9 mouse cellular contexts compared by ENCODE assay signal in the genomic region with DNA sequence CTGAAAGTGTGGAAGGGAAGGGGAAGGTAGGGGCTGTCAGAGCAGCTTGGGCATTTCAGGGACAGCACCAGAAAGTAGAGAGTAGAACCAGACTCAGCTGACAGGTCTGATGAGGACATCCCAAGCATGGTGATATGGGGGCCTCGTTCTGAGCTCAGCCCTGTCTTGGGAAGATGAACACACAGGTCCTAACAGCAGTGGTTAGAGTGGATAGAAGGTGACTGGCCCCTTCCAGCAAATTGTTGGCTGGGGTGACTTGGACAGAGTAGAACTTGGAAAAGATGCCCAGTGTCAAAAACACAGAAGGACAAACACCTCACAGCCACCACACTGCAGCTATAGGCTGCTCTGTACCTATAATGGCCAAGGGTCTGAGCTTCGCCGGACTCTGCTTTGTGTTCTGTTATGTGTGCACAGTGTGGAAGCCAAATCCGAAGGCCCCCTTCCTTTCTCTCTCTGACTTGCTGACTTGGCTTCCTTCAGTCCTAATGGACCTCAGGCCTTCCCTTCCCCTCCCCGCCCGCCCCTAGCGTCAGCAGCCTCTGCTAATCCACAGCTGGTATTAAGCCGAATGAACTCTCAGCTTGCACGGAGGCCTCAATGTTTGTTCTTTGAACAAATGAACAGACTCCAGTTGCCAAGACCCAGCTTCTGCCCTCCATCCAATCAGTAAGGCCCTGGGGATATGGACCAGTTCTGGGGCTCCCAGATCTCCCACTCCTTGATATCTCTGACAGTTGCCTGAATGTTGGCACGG. TPM values are rescaled to one million over a fixed set of nuclear protein-coding genes. Genes with fewer than 3 reads are reported as not detected.
DNase-seq lines count a peak whose midpoint lies in the region; ATAC-seq and TF ChIP-seq lines count a peak whose summit lies in the region.
"Had no signal": no experiment of that assay in that cellular context is flagged by ENCODE, and none has a peak within 500 bp of the region (broad histone marks: within the 10 kb centered on the region; RNA-seq: fewer than 3 reads in every experiment).

No protein-coding gene starts in this region.

- no peak overlapping the region for H3K4me3 ChIP-seq in lung, embryonic 16.5 days (ENCODE audit: low read length)
- no peak overlapping the region for H3K4me3 ChIP-seq in heart, embryonic 16.5 days (ENCODE audit: low read length)
- H3K4me3 ChIP-seq in limb, embryonic 14.5 days (replicated peaks; ENCODE audit: low read length), result no peak overlapping the region
- H3K4me3 ChIP-seq in stomach, postnatal 0 days (ENCODE audit: low read depth, low read length), result no peak overlapping the region
- H3K4me3 ChIP-seq in layer of hippocampus, adult 2 months, result no peak overlapping the region

- H3K4me2 ChIP-seq in lung, embryonic 16.5 days (ENCODE audit: low read depth, low read length), result no peak overlapping the region
- H3K4me2 ChIP-seq in heart, embryonic 16.5 days (ENCODE audit: low read depth, low read length), result no peak overlapping the region
- no peak overlapping the region for H3K4me2 ChIP-seq in limb, embryonic 14.5 days (replicated peaks; ENCODE audit: low read depth, low read length, severe bottlenecking)
- H3K4me2 ChIP-seq in stomach, postnatal 0 days (replicated peaks; ENCODE audit: low read depth), result no peak overlapping the region

- no peaks in the 10 kb centered on the region for H3K36me3 ChIP-seq in lung, embryonic 16.5 days (ENCODE audit: control insufficient read depth, insufficient read depth, low read length)
- H3K36me3 ChIP-seq in heart, embryonic 16.5 days (ENCODE audit: control insufficient read depth, insufficient read depth), result no peaks in the 10 kb centered on the region
- H3K36me3 ChIP-seq in limb, embryonic 14.5 days (ENCODE audit: control insufficient read depth, insufficient read depth, low read length), result no peaks in the 10 kb centered on the region
- no peaks in the 10 kb centered on the region for H3K36me3 ChIP-seq in stomach, postnatal 0 days (ENCODE audit: control insufficient read depth, insufficient read depth, low read length)

- H3K27me3 ChIP-seq in lung, embryonic 16.5 days (ENCODE audit: control insufficient read depth, insufficient read depth, low read depth, low read length), result no peaks in the 10 kb centered on the region
- no peaks in the 10 kb centered on the region for H3K27me3 ChIP-seq in heart, embryonic 16.5 days (ENCODE audit: control insufficient read depth, insufficient read depth, low read length)
- H3K27me3 ChIP-seq in limb, embryonic 14.5 days (ENCODE audit: control insufficient read depth, insufficient read depth, low read length), result no peaks in the 10 kb centered on the region
- no peaks in the 10 kb centered on the region for H3K27me3 ChIP-seq in stomach, postnatal 0 days (ENCODE audit: control insufficient read depth, insufficient read depth, low read length)
- H3K27me3 ChIP-seq: Patski had no signal

- peaks cover 23% of the 10 kb centered on the region for H3K4me1 ChIP-seq in lung, embryonic 16.5 days (replicated peaks; ENCODE audit: control insufficient read depth, insufficient read depth, low read length)
- peaks cover 19% of the 10 kb centered on the region for H3K4me1 ChIP-seq in heart, embryonic 16.5 days (ENCODE audit: control insufficient read depth, insufficient read depth, low read length)
- H3K4me1 ChIP-seq in limb, embryonic 14.5 days (ENCODE audit: control insufficient read depth, insufficient read depth, low read length), result peaks cover 11% of the 10 kb centered on the region
- H3K4me1 ChIP-seq in stomach, postnatal 0 days (replicated peaks; ENCODE audit: control insufficient read depth, insufficient read depth), result peaks cover 4% of the 10 kb centered on the region; the same call in 1 of the 2 replicates

- TF ChIP-seq CTCF in stomach, postnatal 0 days (IDR thresholded peaks at IDR 0.05; ENCODE audit: low read depth), result peak; percentile 28
- no peak for TF ChIP-seq CTCF in layer of hippocampus, adult 2 months (conservative IDR thresholded peaks at IDR 0.05)

- no peak for TF ChIP-seq POLR2A in limb, embryonic 14.5 days (IDR thresholded peaks at IDR 0.05; ENCODE audit: borderline replicate concordance, extremely low read depth, insufficient read depth, insufficient read length)

- peak overlapping the region; percentile 58 for H3K27ac ChIP-seq in lung, embryonic 16.5 days (ENCODE audit: low read length)
- H3K27ac ChIP-seq in heart, embryonic 16.5 days (ENCODE audit: low read length), result peak overlapping the region; percentile 14
- H3K27ac ChIP-seq in limb, embryonic 14.5 days (replicated peaks; ENCODE audit: low read depth, low read length), result no peak overlapping the region
- peak overlapping the region; percentile 82 for H3K27ac ChIP-seq in stomach, postnatal 0 days (replicated peaks)
- H3K27ac ChIP-seq in layer of hippocampus, adult 2 months, result no peak overlapping the region
- H3K27ac ChIP-seq: macrophage had no signal

- no peak overlapping the region for H3K9ac ChIP-seq in lung, embryonic 16.5 days (ENCODE audit: low read length)
- H3K9ac ChIP-seq in heart, embryonic 16.5 days (ENCODE audit: low read length), result no peak overlapping the region
- no peak overlapping the region for H3K9ac ChIP-seq in limb, embryonic 14.5 days (ENCODE audit: low read depth, low read length, severe bottlenecking)
- no peak overlapping the region for H3K9ac ChIP-seq in stomach, postnatal 0 days (ENCODE audit: low read length)

- WGBS in lung, embryonic 16.5 days, result 34% methylated on average over 10 of the region's 10 CpGs
- 50% methylated on average over 10 of the region's 10 CpGs for WGBS in heart, embryonic 16.5 days
- WGBS in limb, embryonic 14.5 days, result 42% methylated on average over 10 of the region's 10 CpGs
- WGBS in stomach, postnatal 0 days, result 16% methylated on average over 9 of the region's 10 CpGs

- no peaks in the 10 kb centered on the region for H3K9me3 ChIP-seq in lung, embryonic 16.5 days (ENCODE audit: control insufficient read depth, low read length)
- H3K9me3 ChIP-seq in heart, embryonic 16.5 days (replicated peaks; ENCODE audit: control insufficient read depth, low read length), result no peaks in the 10 kb centered on the region
- no peaks in the 10 kb centered on the region for H3K9me3 ChIP-seq in limb, embryonic 14.5 days (ENCODE audit: control insufficient read depth, low read length)
- H3K9me3 ChIP-seq in stomach, postnatal 0 days (ENCODE audit: control insufficient read depth, low read length), result no peaks in the 10 kb centered on the region

- DNase-seq in lung, postnatal 25 days (ENCODE audit: low spot score), result no peak
- no peak for DNase-seq in limb, embryonic 14.5 days (ENCODE audit: low spot score)
- DNase-seq in stomach, postnatal 0 days (ENCODE audit: low spot score), result peak; percentile 47
- DNase-seq in layer of hippocampus, adult 2 months (ENCODE audit: low spot score in 2 of 2), result no peak

- ATAC-seq in lung, embryonic 16.5 days (ENCODE audit: low read depth), result peak; percentile 73
- ATAC-seq in heart, embryonic 16.5 days (replicated peaks; ENCODE audit: extremely low read depth, insufficient read depth, low FRiP score), result no peak
- ATAC-seq in limb, embryonic 14.5 days (ENCODE audit: low FRiP score, low read depth), result peak; percentile 10; the same call in 1 of the 2 replicates
- ATAC-seq in stomach, postnatal 0 days (ENCODE audit: low FRiP score, low TSS enrichment), result peak; percentile 61
- no peak for ATAC-seq in erythroid progenitor cell, adult 5-6 weeks (replicated peaks; ENCODE audit: low FRiP score, poor library complexity, severe bottlenecking)
- ATAC-seq: Patski had no signal

- TF ChIP-seq EP300 in stomach, postnatal 0 days (optimal IDR thresholded peaks at IDR 0.05), result no peak

RNA-seq across cellular contexts. Expression of gene Lrrc32, which starts 48.3 kb away (rescaled TPM):
- polyA plus RNA-seq in lung, embryonic 16.5 days (2015; fragmentation: Nextera tagmentation; extraction: Ambion mirVana), result 6.0 and 6.3 TPM in 2 replicates
- polyA plus RNA-seq in heart, embryonic 16.5 days (2015; fragmentation: Nextera tagmentation; extraction: Ambion mirVana), result 7.7 and 8.3 TPM in 2 replicates
- 12.3 and 16.1 TPM in 2 replicates for polyA plus RNA-seq in limb, embryonic 14.5 days (2012; rRNA removed)
- 8.9 and 10.5 TPM in 2 replicates for polyA plus RNA-seq in limb, embryonic 14.5 days (2014; fragmentation: Nextera tagmentation; extraction: Ambion mirVana)
- 3.6 and 6.0 TPM in 2 replicates for polyA plus RNA-seq in stomach, postnatal 0 days (2015; fragmentation: Nextera tagmentation; extraction: Ambion mirVana)
- total RNA-seq in erythroid progenitor cell, adult 5-6 weeks (2015; ENCODE audit: low replicate concordance), result 1.1 TPM in 1 of 2 replicates, not detected in the other
- 0.51 TPM in 1 of 2 replicates, not detected in the other for total RNA-seq in erythroid progenitor cell, adult 5-6 weeks (2017; ENCODE audit: low replicate concordance)
- 1 to 10 TPM; 1.7 to 2.2 TPM for total RNA-seq in layer of hippocampus, adult 2 months (2021)

Comparison
In these comparisons a context has a peak if more than half of its experiments do, and no peak if none do; other contexts are left out.
1. ATAC-seq: peak in lung, embryonic 16.5 days (single experiment), limb, embryonic 14.5 days (single experiment) and stomach, postnatal 0 days (single experiment); none in heart, embryonic 16.5 days (single experiment) and erythroid progenitor cell, adult 5-6 weeks (single experiment).
2. H3K27ac ChIP-seq: peak in lung, embryonic 16.5 days (single experiment), heart, embryonic 16.5 days (single experiment) and stomach, postnatal 0 days (single experiment); none in limb, embryonic 14.5 days (single experiment) and layer of hippocampus, adult 2 months (single experiment).